Mouse (Mus musculus) embryonic facial prominence, embryonic 15.5 days (tissue): ENCODE data around the gene Spata2. TPM values are rescaled to one million over a fixed set of nuclear protein-coding genes. Genes with fewer than 3 reads are reported as not detected.
A peak's percentile ranks its signal among the peaks of the same experiment; 100 is the strongest.

ENCODE experiments used
- ATAC-seq: fragments of 200-750 bp; cut with Nextera tagmentation; 2 replicates; pipeline ENCODE4 v1.8.0; 2017; ENCODE audit warnings: low read depth, moderate TSS enrichment; ENCODE audit not compliant: insufficient number of reproducible peaks, low FRiP score, low TSS enrichment
- H3K27ac ChIP-seq: fragments of 300-500 bp; sonication (generic); replicated peaks from 2 replicates; pipeline ENCODE4 v1.5.1; 2015; ENCODE audit warnings: mild to moderate bottlenecking, inconsistent platforms
- H3K27me3 ChIP-seq: fragments of 300-500 bp; sonication (generic); 2 replicates; pipeline ENCODE4 v1.6.1; 2015; ENCODE audit warnings: inconsistent platforms
- H3K36me3 ChIP-seq: fragments of 300-500 bp; sonication (generic); 2 replicates; pipeline ENCODE4 v1.6.1; 2015; ENCODE audit warnings: mild to moderate bottlenecking, inconsistent platforms
- H3K4me1 ChIP-seq: fragments of 300-500 bp; sonication (generic); 2 replicates; pipeline ENCODE4 v1.6.1; 2015; ENCODE audit warnings: inconsistent platforms
- H3K4me2 ChIP-seq: fragments of 300-500 bp; sonication (generic); replicated peaks from 2 replicates; pipeline ENCODE4 v1.6.1; 2015; ENCODE audit warnings: mild to moderate bottlenecking, inconsistent platforms
- H3K4me3 ChIP-seq: fragments of 300-500 bp; sonication (generic); replicated peaks from 2 replicates; pipeline ENCODE4 v1.5.1; 2015; ENCODE audit warnings: mild to moderate bottlenecking, inconsistent platforms
- H3K9ac ChIP-seq: fragments of 300-500 bp; sonication (generic); 2 replicates; pipeline ENCODE4 v1.6.1; 2015; ENCODE audit warnings: inconsistent platforms
- H3K9me3 ChIP-seq: fragments of 300-500 bp; sonication (generic); replicated peaks from 2 replicates; pipeline ENCODE4 v1.6.1; 2016; ENCODE audit warnings: inconsistent platforms
- WGBS: fragments of 180-500 bp; shearing (Covaris S2); methylation state at CpG from one replicate; pipeline ENCODE4 v1.1.7; 2015; 5-methylcytosine and 5-hydroxymethylcytosine counted together
- polyA plus RNA-seq: library from polyadenylated mRNA; unstranded; fragments of >200 nt; fragmentation: Nextera tagmentation; extraction: Ambion mirVana; gene quantifications from 2 replicates; pipeline ENCODE4 v1.2.1, GENCODE M21; 2015

Gene Spata2
- polyA plus RNA-seq, 1 experiment from 2014 or later: 16.2 TPM

- Histone ChIP-seq H3K9ac (no peak overlapping the region), H3K27ac (no peak overlapping the region), H3K4me2 (no peak overlapping the region), H3K27me3 (no peaks in the 10 kb centered on the region), H3K4me1 (no peaks in the 10 kb centered on the region), H3K4me3 (no peak overlapping the region), H3K9me3 (no peaks in the 10 kb centered on the region), H3K36me3 (peaks cover 65% of the 10 kb centered on the region)
- 92% methylated on average over 9 of the region's 9 CpGs for whole genome bisulfite sequencing
- ATAC-seq: no peak
Measured at GRCm38 (mm10) chr2:167457213-167457612, 35.5 kb downstream of the Spata2 start.

GRCm38 (mm10) chr2:167456361-167457020 lies 36.2 kb downstream of the Spata2 start:
- Histone ChIP-seq H3K4me2 (no peak overlapping the region), H3K9me3 (no peaks in the 10 kb centered on the region), H3K4me3 (no peak overlapping the region), H3K27ac (no peak overlapping the region), H3K36me3 (peaks cover 66% of the 10 kb centered on the region), H3K9ac (no peak overlapping the region), H3K27me3 (no peaks in the 10 kb centered on the region), H3K4me1 (no peaks in the 10 kb centered on the region)
- WGBS: 78% methylated on average over 5 of the region's 5 CpGs
- ATAC-seq: no peak

- Histone ChIP-seq H3K27ac (no peak overlapping the region), H3K9me3 (no peaks in the 10 kb centered on the region), H3K4me2 (no peak overlapping the region), H3K9ac (no peak overlapping the region), H3K36me3 (peaks cover 73% of the 10 kb centered on the region), H3K4me1 (no peaks in the 10 kb centered on the region), H3K27me3 (no peaks in the 10 kb centered on the region), H3K4me3 (no peak overlapping the region)
- no peak for ATAC-seq
- 75% methylated on average over 3 of the region's 3 CpGs for WGBS
Measured at GRCm38 (mm10) chr2:167453814-167454213, 38.9 kb downstream of the Spata2 start.

- Histone ChIP-seq H3K27ac (no peak overlapping the region), H3K4me1 (peaks cover 14% of the 10 kb centered on the region), H3K9ac (no peak overlapping the region), H3K9me3 (no peaks in the 10 kb centered on the region), H3K4me3 (no peak overlapping the region), H3K27me3 (no peaks in the 10 kb centered on the region), H3K36me3 (peaks cover 61% of the 10 kb centered on the region), H3K4me2 (no peak overlapping the region)
- ATAC-seq: no peak
- WGBS: 92% methylated on average over 8 of the region's 8 CpGs
Measured at GRCm38 (mm10) chr2:167450647-167451046, 42.0 kb downstream of the Spata2 start.

GRCm38 (mm10) chr2:167449331-167450275 lies 43.1 kb downstream of the Spata2 start:
- Histone ChIP-seq H3K4me3 (no peak overlapping the region), H3K4me2 (no peak overlapping the region), H3K9ac (no peak overlapping the region), H3K4me1 (peaks cover 21% of the 10 kb centered on the region), H3K27me3 (no peaks in the 10 kb centered on the region), H3K36me3 (peaks cover 56% of the 10 kb centered on the region), H3K27ac (no peak overlapping the region), H3K9me3 (no peaks in the 10 kb centered on the region)
- 82% methylated on average over 21 of the region's 21 CpGs for WGBS
- ATAC-seq: no peak; the same call in 1 of the 2 replicates

GRCm38 (mm10) chr2:167447629-167448028 lies 45.1 kb downstream of the Spata2 start:
- H3K27me3 ChIP-seq: no peaks in the 10 kb centered on the region
- no peak overlapping the region for H3K4me3 ChIP-seq
- H3K4me1 ChIP-seq: peaks cover 21% of the 10 kb centered on the region
- WGBS: 88% methylated on average over 8 of the region's 8 CpGs
- no peak for ATAC-seq
- H3K9me3 ChIP-seq: no peaks in the 10 kb centered on the region
- H3K4me2 ChIP-seq: no peak overlapping the region
- peaks cover 47% of the 10 kb centered on the region for H3K36me3 ChIP-seq
- H3K9ac ChIP-seq: no peak overlapping the region
- H3K27ac ChIP-seq: no peak overlapping the region

- 89% methylated on average over 7 of the region's 7 CpGs for WGBS
- peaks cover 21% of the 10 kb centered on the region for H3K4me1 ChIP-seq
- no peaks in the 10 kb centered on the region for H3K27me3 ChIP-seq
- H3K36me3 ChIP-seq: peaks cover 47% of the 10 kb centered on the region
- no peak overlapping the region for H3K9ac ChIP-seq
- no peak overlapping the region for H3K4me3 ChIP-seq
- ATAC-seq: no peak
- H3K27ac ChIP-seq: 0 out of 2 replicates have a peak overlapping the region, but pooled peaks have one; percentile 12
- no peak overlapping the region for H3K4me2 ChIP-seq
- no peaks in the 10 kb centered on the region for H3K9me3 ChIP-seq
Measured at GRCm38 (mm10) chr2:167447207-167447606, 45.5 kb downstream of the Spata2 start.

- Histone ChIP-seq H3K9ac (no peak overlapping the region), H3K4me3 (no peak overlapping the region), H3K4me2 (no peak overlapping the region), H3K27ac (peak overlapping the region; percentile 75), H3K4me1 (peaks cover 21% of the 10 kb centered on the region), H3K9me3 (no peaks in the 10 kb centered on the region), H3K36me3 (peaks cover 48% of the 10 kb centered on the region), H3K27me3 (no peaks in the 10 kb centered on the region)
- 0 out of 2 replicates have a peak, but pooled peaks have one; percentile 55 for ATAC-seq
- WGBS: 54% methylated on average over 20 of the region's 20 CpGs
Measured at GRCm38 (mm10) chr2:167445911-167446780, 46.5 kb downstream of the Spata2 start.

GRCm38 (mm10) chr2:167443411-167444193 lies 49.1 kb downstream of the Spata2 start:
- Histone ChIP-seq H3K4me3 (no peak overlapping the region), H3K36me3 (peaks cover 46% of the 10 kb centered on the region), H3K27me3 (no peaks in the 10 kb centered on the region), H3K9ac (no peak overlapping the region), H3K4me2 (no peak overlapping the region), H3K4me1 (peaks cover 21% of the 10 kb centered on the region), H3K27ac (no peak overlapping the region), H3K9me3 (no peaks in the 10 kb centered on the region)
- no peak for ATAC-seq
- 89% methylated on average over 4 of the region's 4 CpGs for WGBS

- Histone ChIP-seq H3K9ac (no peak overlapping the region), H3K36me3 (peaks cover 45% of the 10 kb centered on the region), H3K4me2 (no peak overlapping the region), H3K4me1 (no peaks in the 10 kb centered on the region), H3K27ac (no peak overlapping the region), H3K9me3 (no peaks in the 10 kb centered on the region), H3K27me3 (no peaks in the 10 kb centered on the region), H3K4me3 (no peak overlapping the region)
- WGBS: 100% methylated on average over 3 of the region's 3 CpGs
- no peak for ATAC-seq
Measured at GRCm38 (mm10) chr2:167439422-167439821, 53.3 kb downstream of the Spata2 start.
